Mouse (Mus musculus) midbrain, embryonic 11.5 days (tissue): ENCODE measurements around the gene Fcho2. TPM values are rescaled to one million over a fixed set of nuclear protein-coding genes. Genes with fewer than 3 reads are reported as not detected.

Experiments used
- ATAC-seq: fragments of 200-750 bp; cut with Nextera tagmentation; 2 replicates; pipeline ENCODE4 v1.8.0; 2017; ENCODE audit warnings: moderate TSS enrichment, moderate library complexity; ENCODE audit not compliant: low FRiP score
- DNase-seq: peaks from one replicate; pipeline ENCODE4 v3.0.0; 2015; ENCODE audit warnings: low spot score; ENCODE audit errors: missing footprints
- H3K27ac ChIP-seq: fragments of 300-500 bp; sonication (generic); 2 replicates; pipeline ENCODE4 v1.5.1; 2014; ENCODE audit warnings: low read depth, low read length
- H3K27me3 ChIP-seq: fragments of 300-500 bp; sonication (generic); 2 replicates; pipeline ENCODE4 v1.6.1; 2014; ENCODE audit warnings: mild to moderate bottlenecking, low read length, moderate library complexity, mixed read lengths; ENCODE audit not compliant: control insufficient read depth, insufficient read depth
- H3K36me3 ChIP-seq: fragments of 300-500 bp; sonication (generic); 2 replicates; pipeline ENCODE4 v1.6.1; 2014; ENCODE audit warnings: mild to moderate bottlenecking, low read length, moderate library complexity, mixed read lengths; ENCODE audit not compliant: control insufficient read depth, insufficient read depth
- H3K4me1 ChIP-seq: fragments of 300-500 bp; sonication (generic); 2 replicates; pipeline ENCODE4 v1.6.1; 2014; ENCODE audit warnings: low read length; ENCODE audit not compliant: control insufficient read depth, insufficient read depth
- H3K4me2 ChIP-seq: fragments of 300-500 bp; sonication (generic); 2 replicates; pipeline ENCODE4 v1.6.1; 2014; ENCODE audit warnings: mild to moderate bottlenecking, moderate library complexity
- H3K4me3 ChIP-seq: fragments of 300-500 bp; sonication (generic); 2 replicates; pipeline ENCODE4 v1.5.1; 2014; ENCODE audit warnings: low read depth, low read length
- H3K9ac ChIP-seq: fragments of 300-500 bp; sonication (generic); 2 replicates; pipeline ENCODE4 v1.6.1; 2014; ENCODE audit warnings: low read length
- H3K9me3 ChIP-seq: fragments of 300-500 bp; sonication (generic); 2 replicates; pipeline ENCODE4 v1.6.1; 2016; ENCODE audit warnings: low read length; ENCODE audit not compliant: control insufficient read depth
- WGBS: fragments of 180-500 bp; shearing (Covaris S2); extraction: QIAGEN DNeasy Blood & Tissue Kit; methylation state at CpG from one replicate; pipeline ENCODE4 v1.1.7; 2014; 5-methylcytosine and 5-hydroxymethylcytosine counted together
- polyA plus RNA-seq: library from polyadenylated mRNA; unstranded; fragments of >200 nt; fragmentation: Nextera tagmentation; extraction: Ambion mirVana; gene quantifications from 2 replicates; pipeline ENCODE4 v1.2.1, GENCODE M21; 2014

Fcho2 gene
- polyA plus RNA-seq, 1 experiment from 2014 or later: 23.4 TPM

- no peak for ATAC-seq
- no peak overlapping the region for H3K4me2 ChIP-seq
- DNase-seq: no peak
- H3K4me1 ChIP-seq: no peaks in the 10 kb centered on the region
- no peak overlapping the region for H3K27ac ChIP-seq
- 80% methylated on average over 9 of the region's 9 CpGs for WGBS
- H3K27me3 ChIP-seq: no peaks in the 10 kb centered on the region
- H3K36me3 ChIP-seq: no peaks in the 10 kb centered on the region
- no peaks in the 10 kb centered on the region for H3K9me3 ChIP-seq
- H3K4me3 ChIP-seq: no peak overlapping the region
- no peak overlapping the region for H3K9ac ChIP-seq
These were observed 130.9 kb downstream of the Fcho2 start for GRCm38 (mm10) chr13:98684144-98684900.

GRCm38 (mm10) chr13:98683412-98683811 is 131.8 kb downstream of the Fcho2 start:
- Histone ChIP-seq H3K4me2 (no peak overlapping the region), H3K9ac (no peak overlapping the region), H3K36me3 (no peaks in the 10 kb centered on the region), H3K9me3 (no peaks in the 10 kb centered on the region), H3K4me1 (no peaks in the 10 kb centered on the region), H3K4me3 (no peak overlapping the region), H3K27ac (no peak overlapping the region), H3K27me3 (no peaks in the 10 kb centered on the region)
- DNase-seq (no peak), ATAC-seq (no peak)
- WGBS: 83% methylated on average over 2 of the region's 2 CpGs

- H3K27ac ChIP-seq: no peak overlapping the region
- H3K36me3 ChIP-seq: no peaks in the 10 kb centered on the region
- WGBS: 93% methylated on average over 5 of the region's 5 CpGs
- H3K4me3 ChIP-seq: no peak overlapping the region
- no peaks in the 10 kb centered on the region for H3K4me1 ChIP-seq
- no peaks in the 10 kb centered on the region for H3K9me3 ChIP-seq
- H3K27me3 ChIP-seq: no peaks in the 10 kb centered on the region
- ATAC-seq: no peak
- H3K9ac ChIP-seq: no peak overlapping the region
- H3K4me2 ChIP-seq: no peak overlapping the region
- no peak for DNase-seq
These were observed 134.7 kb downstream of the Fcho2 start for GRCm38 (mm10) chr13:98680470-98681060.

GRCm38 (mm10) chr13:98679631-98680041 is 135.6 kb downstream of the Fcho2 start:
- Histone ChIP-seq H3K4me3 (no peak overlapping the region), H3K4me1 (no peaks in the 10 kb centered on the region), H3K27ac (no peak overlapping the region), H3K9me3 (no peaks in the 10 kb centered on the region), H3K27me3 (no peaks in the 10 kb centered on the region), H3K9ac (no peak overlapping the region), H3K36me3 (no peaks in the 10 kb centered on the region), H3K4me2 (no peak overlapping the region)
- ATAC-seq: no peak
- DNase-seq: no peak
- WGBS: 58% methylated on average over 4 of the region's 4 CpGs

- Histone ChIP-seq H3K4me1 (no peaks in the 10 kb centered on the region), H3K9ac (no peak overlapping the region), H3K4me2 (no peak overlapping the region), H3K9me3 (no peaks in the 10 kb centered on the region), H3K4me3 (no peak overlapping the region), H3K27ac (no peak overlapping the region), H3K27me3 (no peaks in the 10 kb centered on the region), H3K36me3 (no peaks in the 10 kb centered on the region)
- no peak for ATAC-seq
- no peak for DNase-seq
- 95% methylated on average over 1 of the region's 1 CpGs for WGBS
These were observed 136.0 kb downstream of the Fcho2 start for GRCm38 (mm10) chr13:98679230-98679629.

- WGBS: 84% methylated on average over 4 of the region's 4 CpGs
- Histone ChIP-seq H3K27ac (no peak overlapping the region), H3K4me3 (no peak overlapping the region), H3K9ac (no peak overlapping the region), H3K4me2 (no peak overlapping the region), H3K27me3 (no peaks in the 10 kb centered on the region), H3K36me3 (no peaks in the 10 kb centered on the region), H3K9me3 (no peaks in the 10 kb centered on the region), H3K4me1 (no peaks in the 10 kb centered on the region)
- DNase-seq (no peak), ATAC-seq (no peak)
These were observed 141.3 kb downstream of the Fcho2 start for GRCm38 (mm10) chr13:98673922-98674321.

Other genes with a start within 250 kb of the Fcho2 start
- not detected in 2 replicates for gene Tmem174, start 178.0 kb downstream of the Fcho2 start, polyA plus RNA-seq
- gene Tmem171, start 120.6 kb downstream of the Fcho2 start, polyA plus RNA-seq: not detected in 2 replicates
- 63.1 and 70.5 TPM in 2 replicates for gene Tnpo1, start 110.9 kb upstream of the Fcho2 start, polyA plus RNA-seq
- gene 1700024P04Rik, start 169.1 kb upstream of the Fcho2 start, polyA plus RNA-seq: not detected in 2 replicates